Mouse (Mus musculus) lung, embryonic 14.5 days (tissue): ENCODE data around the gene 9930104L06Rik. TPM values are rescaled to one million over a fixed set of nuclear protein-coding genes. Genes with fewer than 3 reads are reported as not detected.
A peak's percentile ranks its signal among the peaks of the same experiment; 100 is the strongest.
"Not testable (repeated sequence)": the region's sequence is repeated elsewhere in the genome, so short reads cannot be mapped to it uniquely, and the experiment has no call there.

Experiments used
- ATAC-seq: fragments of 200-750 bp; cut with Nextera tagmentation; 2 replicates; pipeline ENCODE4 v1.8.0; 2017; ENCODE audit warnings: mild to moderate bottlenecking, moderate TSS enrichment, moderate library complexity; ENCODE audit not compliant: insufficient read depth
- DNase-seq: peaks from one replicate; pipeline ENCODE4 v3.0.0-alpha.2; 2015
- H3K27ac ChIP-seq: fragments of 300-500 bp; sonication (generic); 2 replicates; pipeline ENCODE4 v1.5.1; 2014; ENCODE audit warnings: low read depth, mild to moderate bottlenecking, moderate library complexity
- H3K27me3 ChIP-seq: fragments of 300-500 bp; sonication (generic); 2 replicates; pipeline ENCODE4 v1.6.1; 2014; ENCODE audit warnings: low read length, control low read depth; ENCODE audit not compliant: insufficient read depth
- H3K36me3 ChIP-seq: fragments of 300-500 bp; sonication (generic); 2 replicates; pipeline ENCODE4 v1.6.1; 2014; ENCODE audit warnings: control low read depth; ENCODE audit not compliant: insufficient read depth
- H3K4me1 ChIP-seq: fragments of 300-500 bp; sonication (generic); 2 replicates; pipeline ENCODE4 v1.6.1; 2014; ENCODE audit warnings: antibody characterized with exemption, control low read depth; ENCODE audit not compliant: insufficient read depth
- H3K4me2 ChIP-seq: fragments of 300-500 bp; sonication (generic); 2 replicates; pipeline ENCODE4 v1.6.1; 2014; ENCODE audit warnings: mild to moderate bottlenecking
- H3K4me3 ChIP-seq: fragments of 300-500 bp; sonication (generic); 2 replicates; pipeline ENCODE4 v1.5.1; 2014; ENCODE audit warnings: low read depth, low read length
- H3K9ac ChIP-seq: fragments of 300-500 bp; sonication (generic); 2 replicates; pipeline ENCODE4 v1.6.1; 2014
- H3K9me3 ChIP-seq: fragments of 300-500 bp; sonication (generic); 2 replicates; pipeline ENCODE4 v1.6.1; 2016; ENCODE audit warnings: low read depth, low read length, control low read depth
- CTCF ChIP-seq: IDR thresholded peaks from 2 replicates; pipeline ENCODE4 v1.5.1; 2016; ENCODE audit warnings: antibody characterized with exemption, low read depth
- WGBS: fragments of 180-500 bp; shearing (Covaris S2); extraction: QIAGEN DNeasy Blood & Tissue Kit; methylation state at CpG from one replicate; pipeline ENCODE4 v1.1.7; 2014; 5-methylcytosine and 5-hydroxymethylcytosine counted together
- polyA plus RNA-seq: library from polyadenylated mRNA; unstranded; fragments of >200 nt; fragmentation: Nextera tagmentation; extraction: Ambion mirVana; gene quantifications from 2 replicates; pipeline ENCODE4 v1.2.1, GENCODE M21; 2014

Gene 9930104L06Rik
- polyA plus RNA-seq, 1 experiment from 2014 or later, result 3.9 TPM

GRCm38 (mm10) chr4:124898428-124898827, 38.4 kb upstream of the 9930104L06Rik start:
- Histone ChIP-seq H3K4me3 (no peak overlapping the region), H3K27ac (no peak overlapping the region), H3K9me3 (no peaks in the 10 kb centered on the region), H3K36me3 (no peaks in the 10 kb centered on the region), H3K27me3 (peaks cover 38% of the 10 kb centered on the region), H3K4me1 (no peaks in the 10 kb centered on the region), H3K9ac (no peak overlapping the region), H3K4me2 (no peak overlapping the region)
- ATAC-seq (no peak), DNase-seq (no peak)
- TF ChIP-seq CTCF, result no peak
- WGBS, result 54% methylated on average over 10 of the region's 10 CpGs

GRCm38 (mm10) chr4:124899906-124900305, 36.9 kb upstream of the 9930104L06Rik start:
- H3K9ac ChIP-seq, result no peak overlapping the region
- H3K4me1 ChIP-seq, result no peaks in the 10 kb centered on the region
- DNase-seq, result no peak
- no peak overlapping the region for H3K4me2 ChIP-seq
- ATAC-seq, result no peak
- no peaks in the 10 kb centered on the region for H3K9me3 ChIP-seq
- 44% methylated on average over 5 of the region's 5 CpGs for WGBS
- H3K36me3 ChIP-seq, result no peaks in the 10 kb centered on the region
- H3K4me3 ChIP-seq, result no peak overlapping the region
- TF ChIP-seq CTCF, result no peak
- peaks cover 23% of the 10 kb centered on the region for H3K27me3 ChIP-seq
- H3K27ac ChIP-seq, result no peak overlapping the region

- no peaks in the 10 kb centered on the region for H3K36me3 ChIP-seq
- no peaks in the 10 kb centered on the region for H3K9me3 ChIP-seq
- H3K27ac ChIP-seq, result no peak overlapping the region
- H3K4me3 ChIP-seq, result no peak overlapping the region
- 0 out of 2 replicates have a peak, but pooled peaks have one; percentile 18 for TF ChIP-seq CTCF
- no peak overlapping the region for H3K9ac ChIP-seq
- peaks cover 6% of the 10 kb centered on the region for H3K4me1 ChIP-seq
- ATAC-seq (no peak), DNase-seq (peak; percentile 16)
- WGBS, result 45% methylated on average over 4 of the region's 4 CpGs
- no peak overlapping the region for H3K4me2 ChIP-seq
- H3K27me3 ChIP-seq, result no peaks in the 10 kb centered on the region
These were observed 31.4 kb upstream of the 9930104L06Rik start for GRCm38 (mm10) chr4:124905417-124905816.

- no peak for TF ChIP-seq CTCF
- Histone ChIP-seq H3K9me3 (no peaks in the 10 kb centered on the region), H3K36me3 (no peaks in the 10 kb centered on the region), H3K4me1 (peaks cover 6% of the 10 kb centered on the region), H3K9ac (no peak overlapping the region), H3K27ac (no peak overlapping the region), H3K27me3 (no peaks in the 10 kb centered on the region), H3K4me3 (peak overlapping the region; percentile 15; the same call in 1 of the 2 replicates), H3K4me2 (peak overlapping the region; percentile 54)
- peak; percentile 68; the same call in 1 of the 2 replicates for ATAC-seq
- DNase-seq, result peak; percentile 28
- WGBS, result 7% methylated on average over 21 of the region's 21 CpGs
These were observed 30.7 kb upstream of the 9930104L06Rik start for GRCm38 (mm10) chr4:124905971-124906822.

GRCm38 (mm10) chr4:124928102-124928501, 8.7 kb upstream of the 9930104L06Rik start:
- no peak overlapping the region for H3K27ac ChIP-seq
- H3K9ac ChIP-seq, result no peak overlapping the region
- peaks cover 80% of the 10 kb centered on the region for H3K36me3 ChIP-seq
- no peaks in the 10 kb centered on the region for H3K4me1 ChIP-seq
- TF ChIP-seq CTCF, result no peak
- 86% methylated on average over 5 of the region's 5 CpGs for WGBS
- DNase-seq (no peak), ATAC-seq (no peak)
- no peak overlapping the region for H3K4me2 ChIP-seq
- H3K27me3 ChIP-seq, result no peaks in the 10 kb centered on the region
- H3K4me3 ChIP-seq, result no peak overlapping the region
- H3K9me3 ChIP-seq, result no peaks in the 10 kb centered on the region

- not testable (repeated sequence) for H3K9me3 ChIP-seq, DNase-seq, H3K4me1 ChIP-seq, H3K27ac ChIP-seq, H3K4me3 ChIP-seq, H3K27me3 ChIP-seq, H3K4me2 ChIP-seq, H3K9ac ChIP-seq, ATAC-seq
- H3K36me3 ChIP-seq, result peaks cover 38% of the 10 kb centered on the region
- WGBS, result 87% methylated on average over 4 of the region's 4 CpGs
These were observed 2.4 kb downstream of the 9930104L06Rik start, which contains the start of gene Cdca8 for GRCm38 (mm10) chr4:124939211-124939610. Gene Cdca8 (minus strand): TSS chr4:124939311.

GRCm38 (mm10) chr4:124943022-124943421, 6.2 kb downstream of the 9930104L06Rik start:
- H3K27ac ChIP-seq, result no peak overlapping the region
- H3K4me2 ChIP-seq, result no peak overlapping the region
- 2% methylated on average over 4 of the region's 4 CpGs for WGBS
- no peaks in the 10 kb centered on the region for H3K27me3 ChIP-seq
- no peak overlapping the region for H3K4me3 ChIP-seq
- no peak overlapping the region for H3K9ac ChIP-seq
- H3K36me3 ChIP-seq, result peaks cover 38% of the 10 kb centered on the region
- H3K9me3 ChIP-seq, result no peaks in the 10 kb centered on the region
- ATAC-seq (peak; percentile 53; the same call in 1 of the 2 replicates), DNase-seq (peak; percentile 94)
- no peaks in the 10 kb centered on the region for H3K4me1 ChIP-seq
- peak; percentile 97 for TF ChIP-seq CTCF
